Mouse (Mus musculus) embryonic facial prominence, embryonic 13.5 days (tissue): ENCODE measurements at regions not wholly inside any gene's neighbourhood (a gene's known extent, or its start where the extent isn't known, plus 50 kb on each side); places are given as distances from the start of the nearest gene placed in this dataset.
A peak's percentile ranks its signal among the peaks of the same experiment; 100 is the strongest.

Experiments used
- ATAC-seq: fragments of 200-750 bp; cut with Nextera tagmentation; 2 replicates; pipeline ENCODE4 v1.8.0; 2017; ENCODE audit warnings: low read depth; ENCODE audit not compliant: insufficient number of reproducible peaks, insufficient read depth, low FRiP score, low TSS enrichment
- H3K27ac ChIP-seq: fragments of 300-500 bp; sonication (generic); 2 replicates; pipeline ENCODE4 v1.5.1; 2015; ENCODE audit warnings: moderate library complexity, mild to moderate bottlenecking, inconsistent platforms
- H3K27me3 ChIP-seq: fragments of 300-500 bp; sonication (generic); 2 replicates; pipeline ENCODE4 v1.6.1; 2015; ENCODE audit warnings: mild to moderate bottlenecking, inconsistent platforms
- H3K36me3 ChIP-seq: fragments of 300-500 bp; sonication (generic); 2 replicates; pipeline ENCODE4 v1.6.1; 2015; ENCODE audit warnings: mild to moderate bottlenecking, inconsistent platforms
- H3K4me1 ChIP-seq: fragments of 300-500 bp; sonication (generic); 2 replicates; pipeline ENCODE4 v1.6.1; 2015; ENCODE audit warnings: inconsistent platforms
- H3K4me2 ChIP-seq: fragments of 300-500 bp; sonication (generic); 2 replicates; pipeline ENCODE4 v1.6.1; 2015; ENCODE audit warnings: moderate library complexity, mild to moderate bottlenecking, inconsistent platforms
- H3K4me3 ChIP-seq: fragments of 300-500 bp; sonication (generic); 2 replicates; pipeline ENCODE4 v1.5.1; 2015; ENCODE audit warnings: mild to moderate bottlenecking, inconsistent platforms
- H3K9ac ChIP-seq: fragments of 300-500 bp; sonication (generic); 2 replicates; pipeline ENCODE4 v1.6.1; 2015; ENCODE audit warnings: mild to moderate bottlenecking, inconsistent platforms
- H3K9me3 ChIP-seq: fragments of 300-500 bp; sonication (generic); 2 replicates; pipeline ENCODE4 v1.6.1; 2016; ENCODE audit warnings: inconsistent platforms
- WGBS: fragments of 180-500 bp; shearing (Covaris S2); methylation state at CpG from one replicate; pipeline ENCODE4 v1.1.7; 2015; ENCODE audit warnings: mixed read lengths; 5-methylcytosine and 5-hydroxymethylcytosine counted together

DNA sequence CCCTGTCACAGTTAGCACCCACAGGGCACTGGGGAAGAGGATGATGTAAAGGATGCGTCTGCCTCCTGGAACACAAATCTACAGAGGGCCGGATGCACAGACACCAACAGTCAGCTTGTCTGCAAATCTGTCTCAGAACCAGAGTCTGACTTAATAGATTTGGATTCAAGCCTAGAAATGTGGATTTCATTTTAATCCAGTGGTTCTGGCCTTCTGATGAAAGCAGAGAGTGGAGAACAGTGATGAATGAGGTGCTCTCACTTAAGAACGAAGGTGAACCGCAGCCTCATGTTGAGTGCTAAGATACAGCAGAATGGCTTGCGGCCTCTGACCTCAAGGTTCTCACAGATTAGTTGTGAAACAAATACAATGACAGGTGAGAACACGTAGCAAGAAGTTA is 446.5 kb downstream of the Tmem114 start:
- Histone ChIP-seq H3K9me3 (no peaks in the 10 kb centered on the region), H3K27me3 (no peaks in the 10 kb centered on the region), H3K9ac (no peak overlapping the region), H3K36me3 (no peaks in the 10 kb centered on the region), H3K27ac (0 out of 2 replicates have a peak overlapping the region, but pooled peaks have one; percentile 22), H3K4me3 (no peak overlapping the region), H3K4me1 (no peaks in the 10 kb centered on the region), H3K4me2 (no peak overlapping the region)
- WGBS, result 59% methylated on average over 6 of the region's 6 CpGs
- no peak for ATAC-seq

DNA sequence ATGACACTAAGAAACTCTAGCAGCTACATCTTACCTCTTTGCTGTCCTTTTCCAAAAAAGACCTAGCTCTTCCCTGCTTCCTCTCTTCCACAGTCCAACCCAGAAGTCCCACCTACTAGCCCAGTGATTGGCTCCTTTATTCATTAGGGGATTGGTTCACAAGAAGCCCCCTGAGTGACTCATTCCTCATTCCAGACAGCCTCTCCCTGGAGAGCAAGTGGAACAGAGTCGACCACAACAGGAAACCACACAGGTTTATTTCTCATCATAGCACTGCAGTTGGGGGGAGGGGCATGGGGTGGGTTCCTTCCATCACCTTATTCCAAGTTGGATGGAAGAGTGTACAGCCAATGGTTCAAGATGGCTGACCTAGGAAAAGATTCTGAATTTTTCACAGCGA is 473.3 kb downstream of the Tmem114 start:
- no peak for ATAC-seq
- Histone ChIP-seq H3K4me1 (no peaks in the 10 kb centered on the region), H3K36me3 (no peaks in the 10 kb centered on the region), H3K27me3 (no peaks in the 10 kb centered on the region), H3K9me3 (no peaks in the 10 kb centered on the region), H3K4me2 (no peak overlapping the region), H3K4me3 (no peak overlapping the region), H3K9ac (no peak overlapping the region), H3K27ac (no peak overlapping the region)
- WGBS, result 74% methylated on average over 2 of the region's 2 CpGs

DNA sequence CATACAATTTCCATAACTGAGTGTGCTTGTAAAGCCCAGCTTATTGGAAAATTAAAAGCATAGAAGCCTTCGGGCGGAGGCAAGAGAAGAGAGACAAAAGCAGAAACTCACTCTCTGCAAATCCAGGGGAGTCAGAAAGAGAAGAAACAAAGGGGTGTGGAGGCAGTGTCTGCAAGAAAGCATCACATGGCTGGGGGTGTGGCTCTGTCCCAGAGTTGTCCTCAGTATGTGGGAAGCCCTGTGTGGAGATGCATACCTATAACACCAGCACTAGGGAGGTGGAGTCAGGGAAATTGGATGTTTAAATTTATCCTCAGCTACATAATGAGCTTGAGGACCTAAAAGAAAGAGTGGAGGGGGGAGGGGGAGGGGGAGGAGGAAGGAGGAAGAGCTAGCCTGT is 482.6 kb downstream of the Tmem114 start:
- no peaks in the 10 kb centered on the region for H3K36me3 ChIP-seq
- H3K27me3 ChIP-seq, result no peaks in the 10 kb centered on the region
- no peaks in the 10 kb centered on the region for H3K9me3 ChIP-seq
- WGBS, result 76% methylated on average over 2 of the region's 2 CpGs
- H3K4me3 ChIP-seq, result no peak overlapping the region
- no peak overlapping the region for H3K9ac ChIP-seq
- H3K4me2 ChIP-seq, result no peak overlapping the region
- no peak for ATAC-seq
- H3K27ac ChIP-seq, result no peak overlapping the region
- no peaks in the 10 kb centered on the region for H3K4me1 ChIP-seq

DNA sequence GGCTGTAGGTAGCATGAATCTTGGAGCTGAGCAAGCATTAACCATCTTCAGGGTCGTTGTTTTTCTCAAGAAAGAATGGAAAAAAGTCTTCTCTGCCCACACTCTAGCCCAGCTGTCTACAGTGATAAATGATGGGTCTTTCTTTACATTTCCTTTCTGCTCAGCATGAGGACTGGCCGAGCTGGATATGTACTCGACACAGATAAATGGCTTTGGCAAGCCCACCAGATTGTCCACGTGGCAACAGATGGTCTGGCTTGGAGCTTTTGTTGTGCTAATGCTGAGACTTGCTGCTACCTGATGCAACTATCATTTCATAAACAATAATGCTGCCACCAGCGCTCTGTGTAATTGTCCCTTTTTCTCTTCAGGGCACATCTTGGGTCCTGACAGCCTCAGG is 487.8 kb downstream of the Tmem114 start:
- ATAC-seq, result no peak
- no peak overlapping the region for H3K4me3 ChIP-seq
- WGBS, result 69% methylated on average over 5 of the region's 5 CpGs
- no peak overlapping the region for H3K27ac ChIP-seq
- H3K36me3 ChIP-seq, result no peaks in the 10 kb centered on the region
- H3K9ac ChIP-seq, result no peak overlapping the region
- no peaks in the 10 kb centered on the region for H3K9me3 ChIP-seq
- H3K4me1 ChIP-seq, result no peaks in the 10 kb centered on the region
- no peaks in the 10 kb centered on the region for H3K27me3 ChIP-seq
- no peak overlapping the region for H3K4me2 ChIP-seq

DNA sequence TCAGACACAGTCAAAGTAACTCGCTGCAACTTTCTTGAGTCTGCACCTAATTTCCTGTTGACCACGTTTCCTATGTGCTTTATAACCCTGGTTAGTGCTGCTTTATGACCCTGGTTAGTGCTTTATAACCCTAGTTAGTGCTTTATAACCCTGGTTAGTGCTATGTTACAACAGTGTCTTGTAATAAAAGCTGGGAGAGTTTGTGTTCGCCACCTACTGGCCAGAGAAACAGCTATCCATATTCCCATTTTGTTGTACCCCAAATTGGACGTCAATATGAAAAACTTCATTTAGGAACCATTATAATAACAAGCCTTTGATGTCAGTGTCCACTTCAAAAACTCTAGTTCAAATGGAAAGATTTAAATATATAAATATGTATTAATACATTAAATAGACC is 492.6 kb downstream of the Tmem114 start:
- Histone ChIP-seq H3K27ac (no peak overlapping the region), H3K4me1 (peaks cover 10% of the 10 kb centered on the region), H3K4me3 (no peak overlapping the region), H3K27me3 (no peaks in the 10 kb centered on the region), H3K36me3 (no peaks in the 10 kb centered on the region), H3K9me3 (no peaks in the 10 kb centered on the region), H3K4me2 (no peak overlapping the region), H3K9ac (no peak overlapping the region)
- WGBS, result 56% methylated on average over 4 of the region's 4 CpGs
- no peak for ATAC-seq

DNA sequence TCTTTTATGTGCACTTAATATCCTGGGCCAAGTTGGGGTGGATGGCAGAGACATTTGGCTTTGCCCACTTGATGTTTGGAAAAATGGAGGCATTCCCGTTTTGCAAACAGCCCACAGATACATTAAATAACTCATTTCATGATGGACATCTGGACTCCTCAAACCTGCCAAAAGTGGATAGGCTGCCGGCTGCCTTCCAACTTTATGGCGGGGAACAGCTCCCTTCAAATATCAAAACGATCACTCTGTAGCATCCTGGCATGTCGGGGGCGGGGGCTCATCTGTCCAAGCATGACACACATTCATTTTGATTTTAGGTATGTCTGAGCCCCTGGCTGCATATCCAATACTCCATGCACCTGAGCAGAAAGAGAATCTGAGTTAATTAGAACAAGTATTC is 493.3 kb downstream of the Tmem114 start:
- no peak for ATAC-seq
- no peak overlapping the region for H3K9ac ChIP-seq
- peaks cover 10% of the 10 kb centered on the region for H3K4me1 ChIP-seq
- H3K36me3 ChIP-seq, result no peaks in the 10 kb centered on the region
- no peak overlapping the region for H3K27ac ChIP-seq
- 81% methylated on average over 6 of the region's 6 CpGs for WGBS
- no peak overlapping the region for H3K4me3 ChIP-seq
- H3K4me2 ChIP-seq, result no peak overlapping the region
- H3K27me3 ChIP-seq, result no peaks in the 10 kb centered on the region
- no peaks in the 10 kb centered on the region for H3K9me3 ChIP-seq

DNA sequence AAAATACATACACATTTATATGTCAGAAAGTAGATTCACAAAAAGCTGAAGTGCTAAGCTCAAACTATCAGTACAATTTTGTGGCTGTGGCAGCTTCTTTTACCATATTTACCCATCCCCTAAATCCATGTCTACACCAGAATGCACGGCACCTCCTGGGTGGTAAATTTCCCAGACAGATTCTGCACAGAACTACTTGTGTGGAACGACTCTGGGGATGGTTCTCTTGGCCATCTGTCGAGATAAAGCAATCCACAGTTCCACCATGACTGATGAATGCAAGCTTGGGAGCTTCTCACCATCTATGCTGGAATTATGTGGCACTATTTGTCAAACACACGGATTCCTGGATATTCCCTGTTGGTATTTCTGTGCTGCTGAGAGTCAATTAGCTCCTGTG is 495.8 kb downstream of the Tmem114 start:
- no peak overlapping the region for H3K9ac ChIP-seq
- no peak overlapping the region for H3K4me2 ChIP-seq
- 64% methylated on average over 4 of the region's 4 CpGs for WGBS
- no peak overlapping the region for H3K27ac ChIP-seq
- H3K9me3 ChIP-seq, result no peaks in the 10 kb centered on the region
- H3K27me3 ChIP-seq, result no peaks in the 10 kb centered on the region
- no peak for ATAC-seq
- peaks cover 10% of the 10 kb centered on the region for H3K4me1 ChIP-seq
- H3K4me3 ChIP-seq, result no peak overlapping the region
- H3K36me3 ChIP-seq, result no peaks in the 10 kb centered on the region

DNA sequence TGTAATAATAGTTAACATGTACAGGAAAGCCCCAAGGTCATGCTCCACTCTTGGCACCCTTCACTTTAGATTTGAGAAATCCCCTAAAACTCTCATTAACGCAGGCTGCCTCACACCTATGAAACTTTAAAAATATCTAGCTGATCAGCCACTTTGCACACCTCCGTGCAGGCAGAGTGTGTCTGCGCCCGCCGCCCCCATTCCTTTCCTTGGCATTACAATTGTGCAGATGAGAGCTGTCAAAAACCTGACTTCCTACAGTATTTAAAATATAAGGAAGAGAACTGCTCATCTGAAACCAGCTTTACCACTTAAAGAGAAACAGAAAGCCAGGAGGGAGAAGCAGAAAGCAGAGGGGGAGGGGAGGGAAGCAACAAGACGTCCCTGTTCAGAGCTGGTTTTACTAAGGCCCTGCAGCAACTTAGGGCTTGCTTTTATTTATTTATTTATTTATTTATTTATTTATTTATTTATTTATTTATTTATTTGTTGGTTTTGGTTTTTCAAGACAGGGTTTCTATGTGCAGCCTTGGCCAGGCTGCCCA is 496.5 kb downstream of the Tmem114 start:
- H3K4me1 ChIP-seq, result peaks cover 10% of the 10 kb centered on the region
- no peaks in the 10 kb centered on the region for H3K9me3 ChIP-seq
- no peak overlapping the region for H3K4me3 ChIP-seq
- no peak for ATAC-seq
- no peak overlapping the region for H3K9ac ChIP-seq
- H3K27me3 ChIP-seq, result no peaks in the 10 kb centered on the region
- H3K27ac ChIP-seq, result no peak overlapping the region
- H3K4me2 ChIP-seq, result no peak overlapping the region
- WGBS, result 60% methylated on average over 6 of the region's 6 CpGs
- no peaks in the 10 kb centered on the region for H3K36me3 ChIP-seq

DNA sequence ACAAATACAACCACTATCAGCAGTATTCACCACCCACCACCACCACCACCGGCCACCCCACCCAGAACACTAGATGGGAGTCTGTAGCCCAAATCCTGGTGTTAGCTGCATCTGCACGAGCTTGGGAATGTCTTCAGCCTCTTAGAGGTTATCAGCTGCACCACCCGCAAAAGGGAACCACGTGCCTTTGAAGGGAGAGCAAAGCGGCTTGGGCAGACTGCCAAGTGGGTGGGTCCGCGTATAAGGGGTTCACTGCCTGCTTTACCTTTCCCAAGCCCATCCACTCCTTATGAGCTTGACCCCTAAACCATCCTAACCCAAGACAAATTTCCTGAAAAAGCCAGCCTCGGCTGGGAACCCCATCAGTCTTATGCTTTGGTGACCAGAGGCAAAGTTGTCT is 497.2 kb downstream of the Tmem114 start:
- no peak for ATAC-seq
- Histone ChIP-seq H3K27ac (no peak overlapping the region), H3K9ac (no peak overlapping the region), H3K4me1 (peaks cover 10% of the 10 kb centered on the region), H3K9me3 (no peaks in the 10 kb centered on the region), H3K4me3 (no peak overlapping the region), H3K27me3 (no peaks in the 10 kb centered on the region), H3K36me3 (no peaks in the 10 kb centered on the region), H3K4me2 (no peak overlapping the region)
- 64% methylated on average over 8 of the region's 8 CpGs for WGBS

DNA sequence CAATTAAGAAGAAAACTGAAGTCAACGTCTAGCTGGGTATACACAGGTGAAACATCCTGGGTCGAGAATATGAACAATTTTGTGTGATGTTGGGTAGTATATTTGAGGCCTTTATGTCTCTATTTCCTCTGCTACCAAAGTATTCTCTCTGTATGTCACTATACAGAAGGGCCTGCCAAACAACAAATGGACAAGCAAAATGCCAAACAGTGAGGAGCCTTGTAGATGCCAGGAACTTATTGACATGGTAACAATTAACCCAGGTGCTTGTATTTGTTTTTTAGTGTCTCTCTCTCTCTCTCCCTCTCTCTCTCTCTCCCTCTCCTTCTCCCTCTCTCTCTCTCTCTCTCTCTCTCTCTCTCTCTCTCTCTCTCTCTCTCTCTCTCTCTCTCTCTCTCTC is 529.1 kb downstream of the Tmem114 start:
- Histone ChIP-seq H3K9me3 (no peaks in the 10 kb centered on the region), H3K27me3 (no peaks in the 10 kb centered on the region), H3K27ac (no peak overlapping the region), H3K9ac (no peak overlapping the region), H3K4me3 (no peak overlapping the region), H3K36me3 (no peaks in the 10 kb centered on the region), H3K4me2 (no peak overlapping the region), H3K4me1 (no peaks in the 10 kb centered on the region)
- no peak for ATAC-seq
- WGBS, result 78% methylated on average over 2 of the region's 2 CpGs

DNA sequence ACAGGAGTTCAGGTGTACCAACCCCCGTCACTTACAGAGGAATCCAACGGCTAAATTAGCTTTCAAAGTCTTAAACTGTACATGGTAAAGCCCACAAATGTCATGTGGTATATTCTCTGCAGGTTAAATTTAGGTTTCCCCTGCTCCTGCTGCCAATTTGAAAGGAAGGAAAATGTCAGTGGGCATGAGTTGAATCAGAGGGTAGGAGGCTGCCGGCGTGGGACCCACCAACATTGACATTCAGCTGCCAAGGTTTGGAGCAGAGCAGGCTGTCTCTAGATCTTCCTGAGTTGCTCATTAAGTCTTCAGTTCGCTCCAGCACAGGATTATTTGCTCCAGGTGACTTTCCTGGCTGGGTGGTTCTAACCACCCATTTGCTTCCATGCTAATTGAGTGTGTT is 532.1 kb downstream of the Tmem114 start:
- ATAC-seq, result no peak
- Histone ChIP-seq H3K36me3 (no peaks in the 10 kb centered on the region), H3K27me3 (no peaks in the 10 kb centered on the region), H3K9me3 (no peaks in the 10 kb centered on the region), H3K4me3 (no peak overlapping the region), H3K4me1 (no peaks in the 10 kb centered on the region), H3K9ac (no peak overlapping the region), H3K27ac (no peak overlapping the region), H3K4me2 (no peak overlapping the region)
- 79% methylated on average over 5 of the region's 5 CpGs for WGBS

DNA sequence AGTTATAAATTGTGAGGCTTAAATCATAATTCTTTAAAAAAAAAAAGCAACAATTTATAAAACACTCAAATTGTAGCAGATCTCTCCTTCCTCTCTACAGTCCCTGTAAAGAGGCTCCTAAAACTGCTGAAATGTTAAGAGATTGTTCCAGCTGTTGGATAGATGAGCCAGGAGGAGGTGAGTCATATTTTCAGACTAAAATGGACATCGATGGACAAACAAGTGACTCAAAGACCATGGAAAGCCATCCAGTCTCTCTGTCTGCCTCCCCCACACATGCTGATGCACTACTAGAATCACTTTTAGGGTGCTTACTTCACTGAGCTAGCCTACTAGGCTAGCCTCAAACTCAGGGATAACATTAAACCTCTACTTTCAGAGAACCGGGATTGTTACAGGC is 561.5 kb downstream of the Tmem114 start:
- 92% methylated on average over 2 of the region's 2 CpGs for WGBS
- no peaks in the 10 kb centered on the region for H3K9me3 ChIP-seq
- no peak overlapping the region for H3K9ac ChIP-seq
- no peak for ATAC-seq
- H3K4me3 ChIP-seq, result no peak overlapping the region
- no peak overlapping the region for H3K4me2 ChIP-seq
- H3K36me3 ChIP-seq, result no peaks in the 10 kb centered on the region
- H3K4me1 ChIP-seq, result no peaks in the 10 kb centered on the region
- H3K27ac ChIP-seq, result no peak overlapping the region
- H3K27me3 ChIP-seq, result no peaks in the 10 kb centered on the region

DNA sequence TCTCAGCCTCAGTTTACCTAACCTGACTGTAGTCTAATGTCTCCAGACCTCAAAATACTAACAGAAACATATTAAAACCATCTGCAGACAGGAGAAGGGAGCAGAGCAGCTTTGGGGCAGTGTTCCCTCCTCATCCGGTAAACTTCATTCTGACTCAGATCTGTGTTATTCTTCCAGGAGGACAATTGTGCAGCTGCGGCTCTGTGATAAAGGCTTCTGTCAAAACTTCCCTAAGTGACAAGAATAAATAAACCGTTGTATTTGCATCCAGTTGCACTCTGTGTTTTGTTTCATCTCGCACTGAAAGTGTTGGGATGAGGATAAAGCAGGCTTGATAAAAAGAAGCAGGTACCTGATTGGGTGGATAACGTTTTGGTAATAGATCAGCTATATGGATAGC is 585.8 kb downstream of the Tmem114 start:
- ATAC-seq, result no peak
- Histone ChIP-seq H3K4me3 (no peak overlapping the region), H3K4me2 (no peak overlapping the region), H3K9me3 (no peaks in the 10 kb centered on the region), H3K9ac (no peak overlapping the region), H3K27ac (no peak overlapping the region), H3K4me1 (no peaks in the 10 kb centered on the region), H3K27me3 (no peaks in the 10 kb centered on the region), H3K36me3 (no peaks in the 10 kb centered on the region)
- WGBS, result 82% methylated on average over 5 of the region's 5 CpGs
